Comparison of ENCODE assay signal across 13 mouse cellular contexts in the genomic region with DNA sequence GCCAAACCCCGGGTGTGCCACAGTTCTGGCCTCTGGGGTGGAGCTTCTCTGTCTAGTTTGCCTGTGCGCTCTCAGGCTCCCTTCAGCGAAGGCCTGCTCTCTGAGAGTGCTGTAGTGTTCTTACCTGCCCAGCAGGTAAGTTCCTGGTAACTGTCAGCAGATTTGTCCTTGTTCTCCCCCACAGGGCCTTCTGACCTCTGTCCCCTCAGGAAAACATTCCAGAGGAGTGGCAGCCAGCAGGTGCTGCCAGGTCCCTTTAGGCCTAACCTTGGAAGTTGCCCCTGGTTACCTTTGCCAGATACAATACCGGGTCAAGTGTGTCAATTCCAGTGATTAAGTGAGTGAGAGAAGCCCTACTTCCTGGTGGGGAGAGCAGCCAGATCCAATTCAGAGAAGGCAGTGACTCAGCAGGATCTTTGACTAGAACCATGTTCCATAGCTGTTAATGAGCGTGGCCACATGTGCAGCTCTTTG. TPM values are rescaled to one million over a fixed set of nuclear protein-coding genes. Genes with fewer than 3 reads are reported as not detected.
DNase-seq lines count a peak whose midpoint lies in the region; ATAC-seq lines count a peak whose summit lies in the region.
"Had no signal": no experiment of that assay in that cellular context is flagged by ENCODE, and none has a peak within 500 bp of the region (broad histone marks: within the 10 kb centered on the region; RNA-seq: fewer than 3 reads in every experiment).

No protein-coding gene starts in this region.

- DNase-seq in lung, adult 18-20 months = peak; percentile 73 to 84
- no peak for DNase-seq in lung, postnatal 14 days
- peak; percentile 77 for DNase-seq in kidney, adult 9 months
- DNase-seq in adipocyte (ENCODE audit: low spot score) = no peak
- DNase-seq: cerebellum, postnatal 36 days; left cerebral cortex, postnatal 4 days had no signal

- WGBS in lung, embryonic 16.5 days = 52% methylated on average over 5 of the region's 5 CpGs
- 80% methylated on average over 5 of the region's 5 CpGs for WGBS in hindbrain, embryonic 13.5 days
- WGBS in forebrain, embryonic 12.5 days = 82% methylated on average over 5 of the region's 5 CpGs

- H3K4me3 ChIP-seq in lung, embryonic 16.5 days (ENCODE audit: low read length) = no peak overlapping the region
- no peak overlapping the region for H3K4me3 ChIP-seq in hindbrain, embryonic 13.5 days
- no peak overlapping the region for H3K4me3 ChIP-seq in forebrain, embryonic 12.5 days (replicated peaks)
- H3K4me3 ChIP-seq: embryonic facial prominence, embryonic 15.5 days; myocyte had no signal

- no peaks in the 10 kb centered on the region for H3K36me3 ChIP-seq in lung, embryonic 16.5 days (ENCODE audit: control insufficient read depth, insufficient read depth, low read length)
- no peaks in the 10 kb centered on the region for H3K36me3 ChIP-seq in hindbrain, embryonic 13.5 days
- no peaks in the 10 kb centered on the region for H3K36me3 ChIP-seq in forebrain, embryonic 12.5 days (replicated peaks)
- H3K36me3 ChIP-seq: embryonic facial prominence, embryonic 15.5 days had no signal

- H3K27ac ChIP-seq in lung, embryonic 16.5 days (ENCODE audit: low read length) = no peak overlapping the region
- H3K27ac ChIP-seq in hindbrain, embryonic 13.5 days = no peak overlapping the region
- H3K27ac ChIP-seq in forebrain, embryonic 12.5 days = no peak overlapping the region
- H3K27ac ChIP-seq: embryonic facial prominence, embryonic 15.5 days had no signal

- H3K27me3 ChIP-seq in lung, embryonic 16.5 days (ENCODE audit: control insufficient read depth, insufficient read depth, low read depth, low read length) = no peaks in the 10 kb centered on the region
- H3K27me3 ChIP-seq in hindbrain, embryonic 13.5 days = no peaks in the 10 kb centered on the region
- H3K27me3 ChIP-seq in forebrain, embryonic 12.5 days = no peaks in the 10 kb centered on the region
- H3K27me3 ChIP-seq: embryonic facial prominence, embryonic 15.5 days had no signal

- H3K9ac ChIP-seq in lung, embryonic 16.5 days (ENCODE audit: low read length) = no peak overlapping the region
- no peak overlapping the region for H3K9ac ChIP-seq in hindbrain, embryonic 13.5 days
- H3K9ac ChIP-seq in forebrain, embryonic 12.5 days = no peak overlapping the region
- H3K9ac ChIP-seq: embryonic facial prominence, embryonic 15.5 days had no signal

- H3K4me1 ChIP-seq in lung, embryonic 16.5 days (replicated peaks; ENCODE audit: control insufficient read depth, insufficient read depth, low read length) = peaks cover under 1% of the 10 kb centered on the region; the same call in 1 of the 2 replicates
- H3K4me1 ChIP-seq in hindbrain, embryonic 13.5 days (replicated peaks) = peaks cover 7% of the 10 kb centered on the region; the same call in 1 of the 2 replicates
- H3K4me1 ChIP-seq in forebrain, embryonic 12.5 days = peaks cover 3% of the 10 kb centered on the region; the same call in 1 of the 2 replicates

- H3K4me2 ChIP-seq in lung, embryonic 16.5 days (ENCODE audit: low read depth, low read length) = no peak overlapping the region
- no peak overlapping the region for H3K4me2 ChIP-seq in hindbrain, embryonic 13.5 days
- H3K4me2 ChIP-seq in forebrain, embryonic 12.5 days = no peak overlapping the region
- H3K4me2 ChIP-seq: embryonic facial prominence, embryonic 15.5 days had no signal

- H3K9me3 ChIP-seq in lung, embryonic 16.5 days (ENCODE audit: control insufficient read depth, low read length) = no peaks in the 10 kb centered on the region
- H3K9me3 ChIP-seq in hindbrain, embryonic 13.5 days = no peaks in the 10 kb centered on the region
- no peaks in the 10 kb centered on the region for H3K9me3 ChIP-seq in forebrain, embryonic 12.5 days
- H3K9me3 ChIP-seq: embryonic facial prominence, embryonic 15.5 days had no signal

- ATAC-seq in lung, embryonic 16.5 days (ENCODE audit: low read depth) = peak; percentile 47; the same call in 1 of the 2 replicates
- ATAC-seq in hindbrain, embryonic 13.5 days (ENCODE audit: low FRiP score) = no peak
- no peak for ATAC-seq in megakaryocyte-erythroid progenitor cell, adult 5-6 weeks (replicated peaks; ENCODE audit: low FRiP score, low TSS enrichment, poor library complexity, severe bottlenecking)
- ATAC-seq in forebrain, embryonic 12.5 days (ENCODE audit: low FRiP score) = no peak
- ATAC-seq: CD4-positive, CD25-positive, alpha-beta regulatory T cell, adult 4 months had no signal

RNA-seq across cellular contexts. Expression of a gene that starts 38.6 kb away (rescaled TPM):
- 14.4 TPM in 2 replicates for polyA plus RNA-seq in lung, embryonic 16.5 days (2015; fragmentation: Nextera tagmentation; extraction: Ambion mirVana)
- 10.3 and 10.6 TPM in 2 replicates for polyA plus RNA-seq in hindbrain, embryonic 13.5 days (2015; fragmentation: Nextera tagmentation; extraction: Ambion mirVana)
- 39.3 and 41.9 TPM in 2 replicates for total RNA-seq in megakaryocyte-erythroid progenitor cell, adult 5-6 weeks (2014; fragmentation: Nextera tagmentation)
- total RNA-seq in megakaryocyte-erythroid progenitor cell, adult 5-6 weeks (2017) = 58.8 and 64.9 TPM in 2 replicates
- polyA plus RNA-seq in forebrain, embryonic 12.5 days (2016; fragmentation: Nextera tagmentation; extraction: Ambion mirVana) = 6.3 and 8.2 TPM in 2 replicates

Comparison
In these comparisons a context has a peak if more than half of its experiments do, and no peak if none do; other contexts are left out.
1. DNase-seq: peak in lung, adult 18-20 months (2 of 2) and kidney, adult 9 months (single experiment); none in lung, postnatal 14 days (single experiment) and adipocyte (single experiment).